In genomic region chr8:11981458-11981857, GRCm38 (mm10) we compare ENCODE assay signal across 8 mouse cellular contexts.
DNase-seq lines count a peak whose midpoint lies in the region; ATAC-seq lines count a peak whose summit lies in the region.

No protein-coding gene starts in this region.

- ATAC-seq in hindbrain, embryonic 12.5 days (ENCODE audit: low FRiP score), result no peak
- ATAC-seq in embryonic facial prominence, embryonic 11.5 days (replicated peaks; ENCODE audit: insufficient number of reproducible peaks, low FRiP score, low TSS enrichment, low read depth), result no peak

- DNase-seq in hindbrain, embryonic 10.5 days (ENCODE audit: low spot score), result peak; percentile 26
- peak; percentile 31 for DNase-seq in thymus, postnatal 0 days (ENCODE audit: low spot score)
- no peak for DNase-seq in thymus, adult 18-20 months
- peak; percentile 35 for DNase-seq in embryonic facial prominence, embryonic 11.5 days (ENCODE audit: low spot score)
- peak; percentile 43 for DNase-seq in thymus, postnatal 4 days
- no peak for DNase-seq in cerebellum, postnatal 36 days
- DNase-seq in heart, adult 11 months, result no peak

- H3K36me3 ChIP-seq in hindbrain, embryonic 10.5 days, result no peaks in the 10 kb centered on the region
- no peaks in the 10 kb centered on the region for H3K36me3 ChIP-seq in hindbrain, embryonic 12.5 days
- no peaks in the 10 kb centered on the region for H3K36me3 ChIP-seq in embryonic facial prominence, embryonic 11.5 days (replicated peaks; ENCODE audit: control insufficient read depth, insufficient read depth, low read depth, low read length)

- H3K9me3 ChIP-seq in hindbrain, embryonic 10.5 days, result no peaks in the 10 kb centered on the region
- H3K9me3 ChIP-seq in hindbrain, embryonic 12.5 days (replicated peaks), result no peaks in the 10 kb centered on the region
- H3K9me3 ChIP-seq in embryonic facial prominence, embryonic 11.5 days (replicated peaks; ENCODE audit: control insufficient read depth, low read length), result no peaks in the 10 kb centered on the region

- H3K4me3 ChIP-seq in hindbrain, embryonic 10.5 days, result no peak overlapping the region
- no peak overlapping the region for H3K4me3 ChIP-seq in hindbrain, embryonic 12.5 days
- no peak overlapping the region for H3K4me3 ChIP-seq in embryonic facial prominence, embryonic 11.5 days (ENCODE audit: low read depth, low read length)

- no peak overlapping the region for H3K4me2 ChIP-seq in hindbrain, embryonic 12.5 days (replicated peaks)
- no peak overlapping the region for H3K4me2 ChIP-seq in embryonic facial prominence, embryonic 11.5 days (ENCODE audit: low read depth, low read length)

- H3K27ac ChIP-seq in hindbrain, embryonic 10.5 days, result no peak overlapping the region
- no peak overlapping the region for H3K27ac ChIP-seq in hindbrain, embryonic 12.5 days
- no peak overlapping the region for H3K27ac ChIP-seq in embryonic facial prominence, embryonic 11.5 days (replicated peaks; ENCODE audit: low read depth, low read length)

- H3K9ac ChIP-seq in hindbrain, embryonic 12.5 days, result no peak overlapping the region
- H3K9ac ChIP-seq in embryonic facial prominence, embryonic 11.5 days (replicated peaks; ENCODE audit: low read length), result no peak overlapping the region

- 71% methylated on average over 2 of the region's 2 CpGs for WGBS in hindbrain, embryonic 10.5 days
- 88% methylated on average over 2 of the region's 2 CpGs for WGBS in hindbrain, embryonic 12.5 days
- 87% methylated on average over 2 of the region's 2 CpGs for WGBS in embryonic facial prominence, embryonic 11.5 days

- no peaks in the 10 kb centered on the region for H3K27me3 ChIP-seq in hindbrain, embryonic 10.5 days (ENCODE audit: insufficient read depth, poor library complexity, severe bottlenecking)
- H3K27me3 ChIP-seq in hindbrain, embryonic 12.5 days, result peaks cover 7% of the 10 kb centered on the region; the same call in 1 of the 2 replicates
- no peaks in the 10 kb centered on the region for H3K27me3 ChIP-seq in embryonic facial prominence, embryonic 11.5 days (ENCODE audit: control insufficient read depth, insufficient read depth, low read length)

- no peaks in the 10 kb centered on the region for H3K4me1 ChIP-seq in hindbrain, embryonic 10.5 days (replicated peaks)
- no peaks in the 10 kb centered on the region for H3K4me1 ChIP-seq in hindbrain, embryonic 12.5 days
- no peaks in the 10 kb centered on the region for H3K4me1 ChIP-seq in embryonic facial prominence, embryonic 11.5 days (ENCODE audit: control insufficient read depth, insufficient read depth, low read length)

Comparison
In these comparisons a context has a peak if more than half of its experiments do, and no peak if none do; other contexts are left out.
1. DNase-seq: peak in hindbrain, embryonic 10.5 days (single experiment), thymus, postnatal 0 days (single experiment), embryonic facial prominence, embryonic 11.5 days (single experiment) and thymus, postnatal 4 days (single experiment); none in thymus, adult 18-20 months (0 of 2), cerebellum, postnatal 36 days (0 of 2) and heart, adult 11 months (single experiment).